Mouse (Mus musculus) left cerebral cortex, postnatal 4 days (tissue): ENCODE results near the gene Zbtb20. TPM values are rescaled to one million over a fixed set of nuclear protein-coding genes. Genes with fewer than 3 reads are reported as not detected.

Source experiments
- DNase-seq: peaks from one replicate; pipeline ENCODE4 v3.0.0-alpha.2; 2022
- intact Hi-C: fragments of 180-260 bp; cut with DNase I; formaldehyde crosslinking; loops from one replicate; pipeline ENCODE4 v1.15.1; 2025
- total RNA-seq, 2 experiments: library from RNA; stranded (reverse); gene quantifications; 2 replicates each; pipeline ENCODE4 v1.2.3; 2021

Zbtb20 gene
- total RNA-seq, 2 experiments from 2014 or later = 93.5 to 99.9 TPM

- peak; percentile 8 for DNase-seq
- intact Hi-C loops = no loop called here
These were observed 590.5 kb downstream of the Zbtb20 start for GRCm38 (mm10) chr16:43465921-43466748.

- DNase-seq = peak; percentile 86
- intact Hi-C loops = no loop called here
These were observed 591.0 kb downstream of the Zbtb20 start for GRCm38 (mm10) chr16:43466749-43467065.

DNA sequence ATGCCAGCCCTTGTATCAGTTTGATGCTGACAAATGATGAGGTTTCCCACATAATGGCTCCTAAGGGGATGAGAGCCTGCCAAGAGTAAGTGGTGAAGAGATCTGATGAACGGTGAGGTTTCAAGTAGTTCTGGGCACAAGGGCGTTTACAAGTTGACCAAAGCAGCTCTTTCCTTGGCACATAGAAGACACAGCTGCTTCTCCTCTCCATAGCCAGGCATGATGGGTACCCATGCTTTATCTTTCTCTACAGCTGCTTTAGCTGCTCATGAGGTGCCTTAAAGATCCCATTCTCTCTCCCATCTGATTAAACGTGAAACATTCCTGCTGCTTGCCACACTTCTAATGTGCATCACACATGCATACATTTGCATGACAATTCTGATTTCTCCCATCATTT lies 595.4 kb downstream of the Zbtb20 start:
- intact Hi-C loops = no loop called here
- DNase-seq = no peak

DNA sequence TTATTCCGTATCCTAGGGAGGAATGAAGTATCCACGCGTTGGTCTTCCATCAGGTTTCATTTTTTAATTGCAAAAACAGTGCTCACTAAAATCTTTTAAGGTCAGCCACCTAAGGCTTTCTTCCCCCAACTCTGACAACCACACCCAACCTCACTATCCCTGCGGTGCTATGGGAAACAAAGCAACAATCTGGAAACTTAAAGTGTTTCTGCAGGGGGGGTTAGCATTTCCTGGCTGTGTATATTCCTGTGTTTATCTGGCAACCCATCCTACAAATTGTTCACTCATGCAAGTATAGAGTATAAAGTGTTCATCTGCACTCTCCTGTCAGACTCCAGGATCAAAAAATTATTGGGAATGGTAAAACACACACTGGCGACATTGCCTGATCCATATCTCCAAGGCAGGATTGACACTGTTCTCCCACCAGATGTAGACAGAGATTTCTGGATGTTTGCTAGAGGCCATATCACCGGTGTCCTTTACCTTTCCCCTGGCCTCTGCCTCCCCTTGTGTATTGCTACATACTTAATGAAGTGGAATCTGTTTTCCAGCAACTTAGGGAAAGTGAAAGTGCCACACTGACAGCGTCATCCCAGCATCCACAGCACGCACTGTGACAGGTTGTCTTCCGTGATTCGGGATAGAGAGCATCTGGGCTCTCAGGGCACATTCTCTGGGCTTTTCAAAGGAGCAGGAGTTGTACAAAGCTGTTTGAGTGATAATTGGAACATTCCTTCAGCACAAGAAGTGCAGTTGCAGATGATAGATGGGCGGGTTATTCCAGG lies 599.5 kb downstream of the Zbtb20 start:
- intact Hi-C loops = no loop called here
- no peak for DNase-seq

- no peak for DNase-seq
- intact Hi-C loops = no loop called here
These were observed 601.2 kb downstream of the Zbtb20 start for GRCm38 (mm10) chr16:43476921-43477320.

DNA sequence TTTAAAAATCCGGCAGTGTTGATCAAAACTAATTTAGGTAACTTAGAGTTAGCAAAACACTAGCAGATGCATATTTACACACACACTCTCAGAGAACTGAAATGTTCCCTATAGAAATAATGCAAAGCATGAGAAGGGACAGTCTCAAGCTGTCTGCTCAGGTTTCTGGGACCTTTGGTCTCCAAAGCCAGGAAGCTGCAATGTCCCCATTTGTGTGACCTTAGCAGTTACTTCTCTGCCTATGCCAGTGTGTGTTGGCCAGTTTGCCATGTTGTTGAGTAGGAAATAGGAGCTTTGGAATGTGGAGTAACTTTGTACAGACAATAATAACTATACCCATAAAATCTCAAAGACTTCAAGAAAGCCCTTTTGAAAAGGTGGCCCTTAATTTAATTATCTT lies 602.7 kb downstream of the Zbtb20 start:
- DNase-seq = no peak
- intact Hi-C loops = no loop called here

DNA sequence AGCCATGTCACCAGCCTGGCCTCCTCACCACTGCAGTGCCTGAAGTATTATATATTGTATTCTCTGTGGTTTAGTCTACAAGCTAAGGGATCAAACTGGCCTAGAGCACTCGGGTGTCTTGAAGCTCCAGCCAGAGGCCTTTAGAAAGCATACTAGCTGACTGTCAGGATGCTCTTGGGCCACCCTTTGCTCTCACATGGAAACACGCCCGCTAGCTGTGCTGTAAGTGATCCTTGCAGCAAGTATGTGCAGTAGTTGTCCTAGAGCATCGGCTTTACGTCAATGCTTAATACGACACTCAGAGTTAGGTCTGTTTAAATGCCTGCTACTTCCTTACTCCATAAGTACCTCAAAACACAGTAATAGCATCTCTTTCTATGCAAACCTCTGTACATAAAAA lies 604.9 kb downstream of the Zbtb20 start:
- no peak for DNase-seq
- intact Hi-C loops = no loop called here

DNA sequence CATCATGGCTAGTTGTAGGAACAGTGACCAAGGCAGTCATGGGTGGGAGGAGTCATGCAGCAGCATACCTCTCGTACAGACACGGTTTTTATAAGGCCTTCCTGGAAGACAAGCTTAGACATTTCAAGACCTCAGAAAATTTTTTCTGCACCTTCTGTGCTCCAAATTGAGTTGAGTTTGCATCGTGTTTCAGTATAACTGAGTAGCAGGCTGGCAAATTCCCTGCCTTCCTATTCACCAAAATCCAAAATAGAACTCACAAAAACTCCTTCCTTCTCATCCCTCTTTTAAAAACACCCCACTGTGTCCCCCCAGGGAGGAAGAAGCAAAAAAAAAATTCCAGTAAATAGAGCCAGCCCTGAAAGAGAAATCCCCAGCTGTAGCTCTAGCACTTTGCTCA lies 606.4 kb downstream of the Zbtb20 start:
- intact Hi-C loops = no loop called here

DNA sequence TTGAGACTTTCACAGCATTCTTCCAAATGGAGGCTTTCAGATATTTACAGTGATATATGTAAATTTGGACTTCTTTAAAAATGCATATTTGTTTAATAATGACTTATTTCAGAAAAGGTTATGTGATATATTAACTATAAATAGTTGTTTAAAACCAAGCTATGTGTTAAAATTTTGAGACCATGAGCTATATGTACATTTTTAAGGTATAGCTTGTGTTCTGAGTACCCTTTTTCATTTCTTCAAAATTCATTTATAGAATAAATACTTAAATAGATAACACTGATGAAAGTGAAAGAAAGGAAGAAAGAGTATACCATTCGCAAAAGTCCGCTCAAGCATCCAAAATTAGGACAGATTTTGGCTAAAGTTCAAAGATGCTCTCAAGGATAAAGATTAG lies 607.1 kb downstream of the Zbtb20 start:
- no peak for DNase-seq
- intact Hi-C loops = no loop called here

More for the DNA sequence above, 606.4 kb downstream of the Zbtb20 start:
- no peak for DNase-seq

GRCm38 (mm10) chr16:43484400-43484799 lies 608.7 kb downstream of the Zbtb20 start:
- no peak for DNase-seq
- intact Hi-C loops = no loop called here

DNA sequence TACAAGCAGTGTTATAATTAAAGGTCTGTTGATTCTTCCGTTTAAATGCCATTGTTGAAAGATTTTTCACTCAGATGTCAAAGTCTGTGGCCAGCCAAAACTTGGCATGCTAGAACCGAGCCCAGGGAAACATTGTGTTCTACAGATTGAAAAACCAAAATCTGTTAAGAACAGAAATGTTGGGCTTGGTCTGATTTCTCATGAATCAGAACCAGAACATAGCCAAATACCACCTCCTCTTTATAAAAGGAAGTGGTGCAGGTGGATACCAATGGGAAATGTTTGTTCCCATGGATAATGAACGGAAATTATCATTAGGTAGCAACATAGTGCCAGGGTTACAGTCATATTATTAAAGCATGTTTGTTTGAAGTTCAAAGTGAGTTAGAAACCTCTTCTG lies 613.7 kb downstream of the Zbtb20 start:
- DNase-seq = no peak
- intact Hi-C loops = no loop called here

- intact Hi-C loops = no loop called here
- no peak for DNase-seq
These were observed 614.3 kb downstream of the Zbtb20 start for GRCm38 (mm10) chr16:43489984-43490383.

DNA sequence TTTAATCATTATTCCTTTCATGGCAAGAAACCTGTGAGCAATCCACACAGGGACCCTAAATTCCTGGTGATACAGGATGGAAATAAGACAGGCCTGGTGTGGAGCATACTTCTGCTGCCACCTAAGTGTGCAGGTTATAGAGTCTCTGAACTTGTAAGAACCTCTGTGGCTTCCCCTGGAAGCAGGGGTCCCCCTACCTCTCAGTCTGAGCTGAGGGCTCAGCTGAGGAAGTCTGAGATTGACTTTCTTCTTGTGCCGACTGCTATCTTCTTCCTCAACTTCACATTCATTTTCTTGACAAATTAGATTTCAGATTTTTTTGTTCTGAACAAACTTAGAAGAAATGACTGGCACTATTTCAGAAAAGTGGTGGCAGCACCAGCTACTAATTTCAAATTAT lies 617.2 kb downstream of the Zbtb20 start:
- DNase-seq = no peak
- intact Hi-C loops = no loop called here

DNA sequence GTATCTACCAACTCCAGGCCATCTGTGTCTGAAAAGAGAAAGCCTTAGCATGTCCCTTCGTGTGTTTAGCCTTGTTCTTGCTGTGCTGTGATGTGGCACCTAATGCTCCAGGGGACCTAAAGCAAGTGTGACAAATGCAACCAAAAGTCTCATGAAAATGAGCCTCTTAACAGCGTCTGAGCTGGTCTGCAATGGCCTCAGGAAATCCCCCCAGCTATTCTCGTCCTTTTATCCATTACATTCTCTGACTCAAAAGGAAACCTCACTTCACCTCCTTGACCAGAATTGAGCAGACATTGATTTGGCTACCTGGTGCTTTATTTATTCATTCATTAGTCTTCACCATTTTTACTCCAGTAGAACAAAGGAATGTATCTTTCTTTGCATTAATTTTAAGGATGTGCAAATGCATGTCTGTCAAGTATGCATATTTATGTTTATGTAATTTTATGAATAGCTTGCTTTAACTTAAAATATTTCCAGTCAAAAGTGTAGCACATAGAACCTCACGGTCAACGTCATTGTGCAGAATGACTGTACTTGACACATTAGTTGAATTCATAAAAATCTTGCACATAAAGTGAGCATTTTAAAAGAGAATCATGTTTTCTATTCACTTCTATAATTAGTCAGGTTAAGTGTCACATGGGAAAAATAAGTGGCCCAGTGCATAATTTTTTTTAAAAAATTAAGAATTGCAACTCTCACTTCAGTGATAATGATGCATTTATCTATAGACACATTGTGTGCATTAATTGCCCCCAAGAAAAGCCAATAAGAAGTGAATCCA lies 618.1 kb downstream of the Zbtb20 start:
- DNase-seq = no peak
- intact Hi-C loops = no loop called here

DNA sequence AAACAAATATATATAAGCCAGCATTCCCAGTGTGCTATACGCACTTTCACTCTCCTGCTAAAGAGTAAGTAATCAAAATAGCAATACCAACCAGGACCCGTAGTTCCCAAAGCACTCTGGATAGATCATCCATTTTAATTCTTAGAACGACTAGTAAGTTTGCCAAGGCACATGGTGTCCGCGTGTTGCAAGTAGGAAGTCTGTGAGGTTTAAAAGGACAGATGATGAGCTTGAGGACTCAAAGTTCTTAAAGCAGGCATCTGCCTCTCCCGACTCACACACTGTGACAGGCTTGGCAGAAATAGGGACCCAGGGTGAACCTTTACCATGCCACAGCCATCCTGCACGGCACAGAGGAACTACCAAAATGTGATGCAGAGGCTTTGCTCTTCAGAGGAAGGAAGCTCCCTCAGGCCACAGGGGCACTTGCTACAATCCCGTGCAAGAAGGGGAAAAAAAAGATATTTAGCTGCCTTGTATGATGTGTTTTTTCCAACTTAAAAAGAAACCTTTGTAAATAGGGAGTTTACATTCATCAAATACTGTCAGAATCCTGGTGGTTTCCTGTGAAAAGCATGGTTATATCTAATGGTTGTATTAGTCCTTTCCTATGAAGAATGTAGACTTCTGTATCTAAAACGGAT lies 619.6 kb downstream of the Zbtb20 start:
- intact Hi-C loops = no loop called here

DNA sequence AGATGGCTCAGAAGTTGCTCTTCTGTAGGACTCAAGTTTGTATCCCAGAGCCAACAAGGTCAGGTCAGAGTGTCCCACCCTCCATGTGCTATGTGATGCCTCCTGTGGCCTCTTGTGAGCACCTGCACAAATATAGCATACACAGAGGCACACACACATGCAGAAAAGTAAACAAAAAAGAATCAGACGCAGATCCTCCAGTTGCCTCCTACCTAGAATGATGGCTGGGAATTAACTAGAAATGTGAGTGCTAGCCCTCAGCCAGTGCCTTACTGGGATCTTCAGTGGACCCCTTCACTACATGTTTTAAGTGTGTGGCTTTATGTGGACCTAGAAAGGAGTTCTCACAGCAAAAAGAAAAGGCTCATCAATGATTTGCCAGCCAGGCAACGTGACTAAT lies 621.4 kb downstream of the Zbtb20 start:
- intact Hi-C loops = no loop called here
- no peak for DNase-seq

More for the DNA sequence above, 619.6 kb downstream of the Zbtb20 start:
- DNase-seq = no peak

- no peak for DNase-seq
- intact Hi-C loops = no loop called here
These were observed 624.6 kb downstream of the Zbtb20 start for GRCm38 (mm10) chr16:43500132-43500853.

DNA sequence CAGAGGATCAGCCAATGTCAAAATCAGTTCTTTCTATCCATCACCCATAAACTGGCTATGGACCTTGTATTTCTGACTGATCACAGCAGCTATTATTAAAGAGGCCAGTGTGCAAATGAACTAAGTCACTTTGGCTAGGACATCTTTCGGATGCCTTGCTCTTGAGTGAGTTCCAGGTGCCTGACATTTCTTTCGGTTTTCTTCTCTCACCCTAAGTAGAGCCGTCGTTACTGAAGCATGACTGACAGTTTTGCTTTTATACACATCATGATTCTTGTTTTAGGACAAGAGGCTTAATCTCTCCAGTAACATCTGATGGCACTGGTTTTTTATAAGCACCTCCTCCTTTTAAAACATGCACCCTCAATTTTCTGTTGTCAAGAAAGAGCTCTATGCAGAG lies 625.6 kb downstream of the Zbtb20 start:
- intact Hi-C loops = no loop called here

GRCm38 (mm10) chr16:43502339-43503009 lies 626.8 kb downstream of the Zbtb20 start:
- intact Hi-C loops = no loop called here
- DNase-seq = no peak

More for the DNA sequence above, 625.6 kb downstream of the Zbtb20 start:
- DNase-seq = no peak
